Mouse (Mus musculus): ENCODE measurements around the gene Sema4b.
A peak's percentile ranks its signal among the peaks of the same experiment; 100 is the strongest.

Sema4b gene

DNA sequence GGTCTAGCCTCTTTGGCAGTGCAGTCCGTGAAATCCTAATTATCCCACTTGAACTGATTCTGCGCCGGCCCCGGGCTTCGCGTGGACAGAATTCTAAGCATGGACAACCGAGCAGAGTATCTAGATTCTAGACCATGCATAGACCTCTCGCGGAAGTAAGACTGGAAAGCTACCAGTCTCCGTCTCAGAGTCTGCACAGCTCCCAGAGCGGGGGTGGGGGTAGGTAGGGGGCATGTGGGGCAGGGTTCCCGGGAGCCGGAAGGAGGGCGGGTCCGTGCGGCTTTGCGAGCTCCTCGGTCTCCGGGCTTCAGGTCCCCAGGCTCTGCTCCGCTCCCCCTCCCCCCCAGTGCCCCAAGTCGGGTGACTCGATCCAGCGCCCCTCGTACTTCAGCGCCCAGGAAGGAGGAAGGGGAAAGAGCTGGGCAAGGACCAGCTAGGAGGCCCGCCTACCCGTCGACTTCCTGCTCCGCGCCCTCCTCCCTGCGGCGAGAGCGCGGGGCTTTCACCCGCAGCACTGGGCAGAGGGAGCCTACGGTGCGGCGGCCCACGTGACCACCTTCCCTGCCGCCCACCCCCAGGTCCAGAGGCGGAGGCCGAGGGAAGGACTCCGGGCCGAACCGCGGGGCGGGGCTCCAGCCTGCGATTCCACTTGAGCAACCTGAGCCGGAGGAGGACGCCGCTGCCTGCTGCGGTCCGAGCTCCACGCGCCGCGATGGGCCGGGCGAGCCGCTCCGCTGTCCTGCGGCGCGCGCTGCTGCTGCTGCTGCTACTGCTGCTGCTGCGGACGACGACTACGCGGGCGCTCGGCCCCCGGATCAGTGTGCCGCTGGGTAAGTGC, 11.5 kb downstream of the Sema4b start:
- no peak for DNase-seq (ENCODE audit: low read depth, low spot score)

DNA sequence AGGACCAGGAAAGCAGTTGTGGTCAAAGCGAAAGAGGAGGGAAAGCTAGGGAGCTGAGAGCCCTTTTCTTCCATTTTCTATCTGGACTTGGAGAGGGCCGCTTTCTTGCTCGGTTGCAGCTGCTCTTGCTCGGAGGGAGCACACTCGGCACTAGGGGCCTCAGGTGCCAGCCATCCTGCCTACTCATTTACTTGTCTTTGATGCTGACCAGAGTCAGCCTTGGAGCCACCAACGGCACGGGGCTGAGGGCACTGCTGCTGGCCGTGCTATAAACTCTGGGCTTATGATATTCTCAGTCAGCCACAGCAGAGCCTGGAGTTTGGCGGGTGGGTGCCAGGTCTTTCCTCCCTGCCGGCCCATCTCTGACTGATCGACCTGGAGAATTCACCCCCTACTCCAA, 12.2 kb downstream of the Sema4b start:
- no peak for DNase-seq (ENCODE audit: low read depth, low spot score)

DNA sequence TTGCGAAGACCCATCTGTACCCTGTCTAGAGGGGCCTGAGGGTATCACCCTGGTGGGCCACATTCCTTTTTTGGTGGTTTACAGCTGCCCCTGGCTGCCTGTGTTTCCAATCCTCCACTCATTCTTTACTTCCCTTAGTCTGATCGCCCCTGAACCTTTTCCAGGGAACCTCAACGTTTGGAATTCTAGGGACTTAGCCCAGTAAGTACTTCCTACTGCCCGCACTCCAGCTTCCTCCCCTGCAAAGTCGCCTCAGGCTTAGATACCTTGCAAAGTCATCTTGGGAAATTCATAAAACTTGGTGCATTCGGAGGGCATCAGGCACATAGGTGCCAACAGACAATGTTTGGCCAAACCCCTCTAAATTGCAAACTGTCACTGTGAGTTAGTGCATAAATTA, 12.6 kb downstream of the Sema4b start:
- no peak for DNase-seq (ENCODE audit: low read depth, low spot score)

DNA sequence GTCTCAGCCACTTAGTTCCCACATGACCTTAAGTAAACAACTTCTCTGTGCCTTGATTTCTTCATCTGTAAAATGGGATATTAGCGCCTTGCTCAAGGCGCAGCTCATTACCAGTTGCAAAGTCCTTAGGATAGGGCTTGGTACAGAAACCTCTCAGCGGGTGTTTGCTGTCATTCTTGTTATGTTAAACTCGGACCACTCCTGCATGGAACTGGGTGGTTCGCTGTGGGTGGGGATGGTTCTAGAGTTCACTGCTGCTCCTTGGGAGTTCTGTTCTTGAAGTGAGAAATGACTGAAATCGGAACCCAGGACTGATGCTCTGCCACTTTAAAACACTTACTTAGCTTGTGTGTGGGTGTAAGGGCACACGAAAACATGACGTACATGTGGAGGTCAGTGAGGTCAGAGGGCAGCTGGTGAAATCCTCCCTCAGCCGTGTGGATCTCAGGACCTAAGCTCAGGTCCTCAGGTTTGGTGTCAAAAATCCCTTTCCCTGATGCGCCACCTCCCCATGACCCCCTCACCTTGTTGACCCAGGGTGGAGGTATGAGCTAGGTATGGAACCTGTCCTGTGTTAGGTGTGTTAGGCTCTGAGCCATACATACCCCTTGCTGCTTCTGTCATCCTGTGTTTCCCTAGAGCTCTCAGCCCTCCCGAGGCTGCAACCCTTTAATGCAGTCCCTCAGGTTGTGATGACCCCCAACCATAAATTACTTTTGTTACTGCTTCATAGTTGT, 13.4 kb downstream of the Sema4b start:
- DNase-seq (ENCODE audit: low read depth, low spot score) = no peak

DNA sequence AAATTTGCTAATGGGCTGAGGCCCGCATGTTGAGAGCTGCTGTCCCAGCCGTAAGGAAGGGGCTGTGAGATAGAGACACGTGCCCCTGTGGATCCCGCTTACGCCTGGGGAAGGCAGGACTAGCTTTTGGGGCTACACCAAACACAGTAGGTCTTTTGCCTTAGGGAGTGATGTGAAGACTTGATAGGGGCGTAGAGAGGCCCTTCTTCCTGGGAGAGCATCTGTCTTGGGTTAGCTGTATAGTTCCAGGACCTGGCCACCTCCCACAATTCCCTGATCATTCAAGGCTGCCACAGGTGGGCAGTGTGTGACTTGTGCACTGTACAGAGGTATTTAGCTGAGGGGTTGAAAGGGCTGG, 13.9 kb downstream of the Sema4b start:
- DNase-seq (ENCODE audit: low read depth, low spot score) = no peak

DNA sequence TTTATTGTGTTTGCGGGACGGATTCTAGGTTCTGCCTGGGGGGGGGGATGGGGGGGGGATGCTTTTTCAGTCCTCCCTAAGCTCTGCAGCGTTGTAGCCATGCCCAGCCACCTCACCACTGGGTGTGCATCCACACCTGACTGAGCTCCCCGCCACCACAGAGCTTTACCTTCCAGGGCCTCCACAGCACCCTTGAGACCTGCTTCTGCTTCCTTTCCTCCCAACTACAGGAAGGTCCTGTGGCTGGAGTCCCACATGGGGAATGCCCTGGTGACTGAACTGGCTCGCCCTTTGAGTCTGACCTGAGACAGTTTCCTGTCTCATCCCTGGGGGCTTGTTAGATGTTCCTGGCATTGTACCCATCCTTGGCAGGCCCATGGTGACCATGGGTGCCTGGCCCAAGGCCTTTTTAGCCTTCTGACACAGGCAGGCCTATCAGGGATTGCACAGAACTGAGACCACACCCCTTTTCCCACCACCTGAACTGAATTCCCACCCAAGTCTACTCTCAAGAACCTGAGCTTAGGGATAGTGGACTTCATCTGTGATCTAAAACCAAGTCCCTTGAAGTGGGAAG, 14.4 kb downstream of the Sema4b start:
- DNase-seq (ENCODE audit: low read depth, low spot score) = no peak

DNA sequence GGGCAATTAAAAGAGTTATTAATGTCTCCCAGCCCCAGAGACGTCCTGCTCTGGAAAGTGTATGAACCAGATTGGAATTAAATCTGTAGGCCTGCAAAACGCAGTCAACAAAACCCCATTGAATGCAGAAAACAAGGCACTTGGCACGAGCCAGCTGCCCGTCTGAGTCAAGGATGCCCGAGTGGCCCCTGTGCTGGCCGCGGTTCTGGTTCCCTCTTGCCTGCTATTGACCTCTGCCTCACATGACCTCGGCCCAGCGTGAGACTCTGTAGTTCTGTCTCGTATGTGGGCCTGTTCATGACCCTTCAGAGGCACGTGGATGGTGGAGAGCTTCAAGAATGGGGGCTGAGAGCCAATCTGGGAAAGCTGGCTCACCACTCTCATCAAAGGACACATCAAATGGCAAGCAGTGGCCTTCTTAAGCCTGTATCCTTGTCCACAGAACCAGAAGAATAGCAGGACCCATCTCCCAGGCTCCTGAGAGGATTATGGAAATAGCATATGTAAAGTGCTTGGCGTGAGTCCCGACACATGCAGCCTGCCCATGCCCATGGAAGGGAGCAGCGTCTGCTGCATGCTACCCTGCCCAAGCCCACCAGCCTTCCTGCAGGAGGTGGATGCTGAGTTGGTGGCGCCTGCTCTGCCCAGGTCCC, 15.4 kb downstream of the Sema4b start:
- DNase-seq (ENCODE audit: low read depth, low spot score) = no peak

DNA sequence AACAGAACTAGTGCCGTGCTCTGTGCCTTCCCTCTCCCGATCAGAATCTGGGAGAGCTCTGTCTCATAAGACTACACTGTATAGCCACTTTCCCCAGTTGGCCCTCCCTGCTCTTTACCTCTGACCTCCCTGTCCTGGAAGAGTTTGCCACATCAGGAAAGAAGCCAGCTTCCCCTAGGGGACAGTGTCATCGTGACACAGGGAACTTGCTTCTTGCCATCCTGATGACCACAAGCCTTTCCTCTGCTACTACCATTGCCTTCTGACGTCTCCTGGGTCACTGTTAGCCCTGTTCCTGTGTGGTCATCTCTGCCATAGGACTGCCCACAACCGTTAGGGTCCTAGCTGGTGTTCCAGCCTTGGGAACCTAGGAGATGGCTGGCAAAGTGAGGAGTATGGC, 16.3 kb downstream of the Sema4b start:
- DNase-seq (ENCODE audit: low read depth, low spot score) = no peak

DNA sequence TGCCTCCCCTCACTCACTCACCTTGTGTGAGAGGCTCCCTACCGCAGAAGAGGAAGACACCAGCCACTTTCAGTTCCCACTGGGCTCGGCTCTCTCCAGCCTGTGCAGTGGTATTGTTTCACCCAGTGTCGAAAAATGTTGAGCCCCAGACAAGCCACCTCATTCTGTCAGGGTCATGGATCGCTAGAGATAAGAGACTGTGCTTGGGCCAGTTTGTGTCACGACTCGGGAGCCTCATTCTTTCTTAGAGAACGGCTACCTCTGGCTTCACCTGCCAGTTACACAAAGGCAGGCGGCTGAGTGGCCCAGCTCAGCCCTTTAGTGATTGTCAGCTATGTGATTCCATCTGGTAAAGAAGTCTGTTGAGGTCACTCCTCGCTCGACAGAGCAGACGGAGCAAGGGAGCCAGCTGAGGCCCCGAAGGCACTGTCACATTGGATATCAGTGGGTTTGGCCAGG, 17.0 kb downstream of the Sema4b start:
- no peak for DNase-seq (ENCODE audit: low read depth, low spot score)

DNA sequence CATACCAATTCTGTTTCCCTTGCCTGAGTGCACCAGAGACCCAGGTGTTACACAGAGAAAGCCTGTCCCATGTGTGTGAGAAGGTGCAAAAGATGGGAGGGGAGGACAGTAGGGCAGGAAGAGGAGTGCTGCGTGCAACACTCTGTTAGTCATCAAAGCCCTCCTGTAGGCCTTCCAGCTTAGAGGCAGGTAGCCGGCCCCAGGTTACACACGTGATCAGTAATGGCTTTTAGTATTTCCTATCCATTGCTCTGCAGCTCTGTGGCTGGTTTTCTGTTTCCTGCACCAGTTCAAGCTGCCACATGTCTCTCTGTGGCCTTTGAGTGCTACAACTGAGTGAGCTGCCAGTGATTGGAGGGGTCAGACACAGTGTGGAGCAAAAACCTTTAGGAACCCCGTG, 17.7 kb downstream of the Sema4b start:
- DNase-seq (ENCODE audit: low read depth, low spot score) = no peak

DNA sequence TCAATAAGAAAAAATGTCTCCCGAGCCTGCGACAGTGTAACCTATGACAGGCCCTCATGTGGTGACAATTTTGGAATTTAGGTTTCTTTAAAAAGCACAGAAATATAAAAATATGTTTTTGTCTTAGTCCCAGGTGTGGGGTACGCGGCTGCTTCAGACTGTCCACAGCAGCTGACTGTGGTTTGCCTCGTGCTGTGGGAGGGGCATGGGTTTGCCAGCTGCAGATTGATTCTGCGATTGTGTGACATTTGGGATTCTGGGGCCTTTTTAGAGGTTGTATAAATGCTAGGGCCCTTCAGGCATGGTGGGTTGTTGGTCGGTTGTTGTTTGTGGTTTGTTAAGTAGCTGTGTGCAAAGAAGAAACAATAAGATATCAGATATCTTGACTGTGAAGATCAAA, 18.3 kb downstream of the Sema4b start:
- DNase-seq (ENCODE audit: low read depth, low spot score) = no peak

DNA sequence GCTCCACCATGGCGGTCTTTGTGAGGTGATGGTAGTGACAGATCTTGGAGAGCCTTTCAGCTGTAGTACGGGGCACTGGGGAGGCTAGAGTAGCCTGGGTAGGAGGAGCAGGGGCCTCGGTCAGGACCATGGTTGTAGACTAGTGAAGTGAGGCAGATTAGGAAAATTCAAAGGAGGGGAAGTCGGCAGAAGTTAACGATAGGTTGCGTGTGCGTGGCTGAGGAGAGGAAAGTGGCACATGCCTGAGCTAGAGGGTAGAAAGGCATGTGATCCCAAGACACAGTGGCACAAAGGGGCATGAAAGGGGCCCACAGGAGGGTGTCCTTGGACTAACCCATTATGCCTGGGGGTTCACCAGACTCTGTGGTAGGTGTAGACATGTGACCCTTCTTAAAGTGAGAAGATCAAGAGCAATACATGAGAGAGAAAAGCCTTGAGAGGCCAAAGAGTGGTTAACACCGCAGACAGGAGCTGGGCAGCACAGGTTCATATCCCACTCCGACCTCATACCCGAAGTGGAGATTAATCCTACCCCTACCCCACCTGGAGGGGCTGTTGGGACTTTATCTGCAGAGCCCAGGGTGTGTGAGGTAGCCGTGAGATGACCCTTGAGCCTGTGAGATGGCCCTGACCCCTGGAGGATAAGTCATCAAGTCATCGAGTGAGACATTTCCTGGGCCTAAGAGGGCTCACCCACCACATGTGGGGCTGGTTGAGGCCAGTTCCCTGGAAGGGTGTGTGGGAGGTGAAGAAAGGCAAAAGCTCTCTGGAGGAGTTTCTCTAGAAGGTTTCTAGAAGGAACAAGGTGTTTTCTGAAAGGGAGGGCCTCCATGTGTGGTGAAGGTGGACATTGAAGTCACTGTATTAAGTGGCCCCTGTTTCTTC, 19.3 kb downstream of the Sema4b start:
- no peak for DNase-seq (ENCODE audit: low read depth, low spot score)

DNA sequence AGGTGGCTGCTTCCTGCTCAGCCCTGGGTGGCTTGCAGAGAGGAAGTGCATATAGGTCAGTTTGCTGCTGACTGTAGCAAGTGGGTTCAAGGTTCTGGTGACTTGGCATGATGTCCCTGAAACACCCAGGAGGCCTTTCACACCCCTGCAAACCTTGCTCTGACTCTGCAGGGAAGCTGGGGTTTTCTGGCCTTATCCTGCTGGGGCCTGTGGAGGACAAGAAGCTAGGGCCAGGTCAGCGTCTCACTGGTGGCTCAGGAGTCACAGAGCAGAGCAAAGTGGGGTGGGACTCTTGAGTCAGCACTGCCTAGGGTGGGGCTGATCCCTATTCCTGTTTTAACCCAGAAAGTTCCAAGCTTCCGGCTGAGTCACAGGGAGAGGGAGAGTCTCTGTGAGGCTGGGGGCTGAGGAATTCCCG, 20.7 kb downstream of the Sema4b start:
- peak; percentile 66 for DNase-seq (ENCODE audit: low read depth, low spot score)

DNA sequence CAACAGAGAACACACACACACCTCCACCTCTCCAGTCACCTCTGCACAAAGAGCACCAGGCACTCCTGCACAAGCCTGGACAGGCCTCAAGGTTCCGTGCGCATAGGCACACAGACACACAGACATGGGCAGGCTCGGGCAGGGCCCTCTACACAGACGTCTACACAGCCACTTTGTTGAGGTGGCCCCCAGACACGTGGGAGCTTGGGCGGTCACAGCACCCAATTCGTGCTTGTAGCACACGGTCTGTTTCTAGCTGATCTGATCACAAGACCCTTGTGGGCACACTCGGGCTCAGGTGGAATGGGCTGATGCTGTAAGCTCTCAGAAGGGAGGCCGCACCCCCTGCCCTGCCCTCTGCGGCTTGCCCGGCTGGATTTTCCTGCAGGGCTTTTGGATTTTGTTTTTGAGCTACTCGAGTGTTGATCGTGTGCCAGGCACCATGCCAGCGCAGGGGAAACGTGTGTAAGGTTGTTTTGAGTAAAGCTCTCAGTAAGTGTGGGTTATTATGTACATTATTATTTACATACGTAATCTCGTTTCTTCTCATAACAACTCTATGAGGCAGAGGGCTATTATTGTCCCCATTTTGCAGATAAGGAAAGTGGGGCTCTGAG, 21.5 kb downstream of the Sema4b start:
- DNase-seq (ENCODE audit: low read depth, low spot score) = no peak

DNA sequence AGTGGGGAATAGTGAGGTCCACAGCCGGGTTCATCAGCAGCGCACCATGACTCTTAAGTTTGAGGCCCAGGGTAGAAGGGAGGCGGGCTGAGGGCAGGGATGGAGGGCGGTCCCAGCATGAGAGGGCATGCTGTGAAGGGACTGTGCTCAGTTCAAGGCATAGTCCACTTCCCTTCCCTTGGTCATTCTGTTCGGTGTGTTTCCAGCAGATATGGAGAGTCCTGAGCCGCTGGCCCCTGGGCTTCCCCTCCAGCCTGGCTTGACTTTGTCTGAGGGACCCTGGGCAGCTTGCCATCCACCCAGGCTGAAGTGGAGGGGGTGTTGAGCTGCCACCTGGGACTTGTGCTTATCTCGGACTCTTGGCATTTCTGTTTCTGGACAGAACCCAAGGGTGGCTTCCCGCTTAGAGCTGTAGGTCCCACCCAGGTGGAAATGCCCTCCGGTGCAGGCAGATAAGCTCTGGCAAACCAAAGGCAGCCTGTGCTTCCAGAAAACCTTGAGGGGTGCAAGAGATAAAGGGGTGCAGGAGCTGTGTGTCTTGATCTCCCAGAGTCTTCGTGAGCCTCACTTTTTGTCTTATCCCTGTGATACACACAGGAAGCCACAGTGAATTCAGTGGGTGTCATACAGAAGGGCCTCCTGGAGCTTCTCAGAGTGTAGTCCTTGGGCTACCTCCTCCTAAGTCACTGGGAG, 22.2 kb downstream of the Sema4b start:
- DNase-seq (ENCODE audit: low read depth, low spot score) = peak; percentile 92

DNA sequence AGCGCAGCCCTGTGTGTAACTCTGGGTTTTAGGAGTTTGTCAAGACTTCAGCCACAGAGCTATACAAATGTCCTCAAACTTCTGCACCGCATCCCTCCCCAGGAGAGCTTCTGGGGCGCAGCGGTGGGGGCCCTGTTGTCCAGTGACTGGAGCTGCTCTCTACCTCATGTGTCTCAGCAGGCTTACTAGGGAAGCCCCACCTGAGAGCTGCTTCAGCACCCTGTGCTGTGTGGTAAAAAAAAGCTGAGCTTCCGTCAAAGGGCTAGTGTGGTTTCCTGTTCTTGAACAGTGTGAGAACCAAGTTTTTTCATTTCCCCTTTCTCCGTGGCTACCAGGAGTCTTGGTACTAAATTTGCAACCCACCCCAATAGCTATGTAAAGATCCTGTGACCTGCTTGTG, 23.0 kb downstream of the Sema4b start:
- no peak for DNase-seq (ENCODE audit: low read depth, low spot score)

DNA sequence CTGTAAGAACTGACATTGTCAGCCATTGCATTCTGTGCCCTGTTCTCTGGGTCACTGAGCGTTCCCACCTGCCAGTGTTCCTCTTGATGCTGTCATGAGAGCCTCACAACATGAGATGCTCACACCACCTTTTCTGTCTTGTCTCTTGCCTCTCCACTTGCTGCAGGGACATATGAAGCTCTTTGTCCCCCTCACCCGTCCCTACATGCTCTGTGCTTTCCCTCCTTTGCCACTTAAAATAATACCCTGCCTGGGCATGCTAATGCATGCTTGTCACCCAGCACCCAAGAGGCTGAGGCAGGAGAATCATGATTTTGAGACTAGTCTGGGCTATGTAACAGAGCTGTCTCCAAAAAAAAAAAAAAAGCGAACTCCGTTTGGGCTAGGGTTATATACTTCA, 24.3 kb downstream of the Sema4b start:
- DNase-seq (ENCODE audit: low read depth, low spot score) = no peak

DNA sequence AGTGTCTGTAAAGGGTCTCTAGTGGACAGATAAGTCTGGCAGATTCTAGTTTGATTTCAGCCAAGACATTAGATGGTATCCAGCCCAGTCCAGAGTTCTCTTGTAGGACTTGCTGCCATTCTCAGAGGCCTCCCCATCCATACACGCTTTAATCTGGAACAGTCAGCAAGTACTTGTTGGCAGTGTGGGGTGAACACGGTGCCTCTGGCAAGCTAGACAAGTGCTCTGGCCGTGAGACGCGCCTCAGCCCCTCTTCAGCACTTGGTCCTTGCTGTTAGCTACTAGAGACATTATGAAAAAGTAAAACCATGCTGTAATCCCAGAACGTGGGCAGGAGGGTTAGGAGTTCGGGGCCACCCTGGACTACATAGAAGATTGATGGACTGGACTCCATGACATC, 27.0 kb downstream of the Sema4b start:
- DNase-seq (ENCODE audit: low read depth, low spot score) = no peak

DNA sequence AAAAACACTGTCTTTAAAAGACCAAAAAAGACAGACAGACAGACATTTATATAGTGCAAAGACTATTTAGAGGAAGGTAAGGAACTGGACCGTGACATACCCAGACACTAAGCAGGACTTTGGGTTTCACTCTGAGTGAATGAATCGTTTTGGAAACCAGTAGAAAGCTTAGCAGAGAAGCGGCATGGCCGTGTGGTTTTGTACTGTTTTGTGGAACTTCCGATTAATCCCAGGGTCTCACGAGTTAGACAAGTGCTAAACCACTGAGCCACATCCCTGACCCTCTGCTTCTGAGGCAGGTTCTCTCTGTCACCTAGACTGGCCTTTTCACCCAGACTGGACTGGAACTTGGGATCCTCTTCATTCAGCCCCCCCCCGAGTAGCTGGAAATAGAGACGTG, 27.8 kb downstream of the Sema4b start:
- DNase-seq (ENCODE audit: low read depth, low spot score) = no peak

DNA sequence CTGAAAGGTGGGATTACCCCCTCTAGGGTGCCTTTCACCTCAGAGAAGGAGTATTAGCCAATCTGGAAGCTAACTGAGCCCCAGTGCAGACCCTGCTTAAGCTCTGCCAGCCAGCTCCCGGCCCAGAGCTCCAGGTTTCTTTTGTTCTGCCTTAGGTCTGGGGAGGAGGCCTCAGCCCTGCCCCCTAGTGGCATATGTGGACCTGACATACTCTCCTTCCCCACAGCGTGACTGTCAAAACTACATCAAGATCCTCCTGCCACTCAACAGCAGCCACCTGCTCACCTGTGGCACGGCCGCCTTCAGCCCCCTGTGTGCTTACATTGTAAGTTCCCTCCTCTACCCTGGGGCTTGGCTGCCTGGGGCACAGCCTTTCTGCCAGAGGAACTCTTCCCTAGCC, 28.8 kb downstream of the Sema4b start:
- DNase-seq (ENCODE audit: low read depth, low spot score) = peak; percentile 75
